Mouse (Mus musculus): ENCODE data around the gene Larp1.

- TF ChIP-seq CTCF (conservative IDR thresholded peaks at IDR 0.05; ENCODE audit: low read length) (no peak), NANOG (IDR thresholded peaks at IDR 0.05; ENCODE audit: borderline replicate concordance, low read length) (no peak)
These were observed 24.6 kb upstream of the Larp1 start for GRCm38 (mm10) chr11:57984343-57984666.

Data from E14TG2a.4 (cell line).